ENCODE assay signal across 10 mouse cellular contexts in the genomic region with DNA sequence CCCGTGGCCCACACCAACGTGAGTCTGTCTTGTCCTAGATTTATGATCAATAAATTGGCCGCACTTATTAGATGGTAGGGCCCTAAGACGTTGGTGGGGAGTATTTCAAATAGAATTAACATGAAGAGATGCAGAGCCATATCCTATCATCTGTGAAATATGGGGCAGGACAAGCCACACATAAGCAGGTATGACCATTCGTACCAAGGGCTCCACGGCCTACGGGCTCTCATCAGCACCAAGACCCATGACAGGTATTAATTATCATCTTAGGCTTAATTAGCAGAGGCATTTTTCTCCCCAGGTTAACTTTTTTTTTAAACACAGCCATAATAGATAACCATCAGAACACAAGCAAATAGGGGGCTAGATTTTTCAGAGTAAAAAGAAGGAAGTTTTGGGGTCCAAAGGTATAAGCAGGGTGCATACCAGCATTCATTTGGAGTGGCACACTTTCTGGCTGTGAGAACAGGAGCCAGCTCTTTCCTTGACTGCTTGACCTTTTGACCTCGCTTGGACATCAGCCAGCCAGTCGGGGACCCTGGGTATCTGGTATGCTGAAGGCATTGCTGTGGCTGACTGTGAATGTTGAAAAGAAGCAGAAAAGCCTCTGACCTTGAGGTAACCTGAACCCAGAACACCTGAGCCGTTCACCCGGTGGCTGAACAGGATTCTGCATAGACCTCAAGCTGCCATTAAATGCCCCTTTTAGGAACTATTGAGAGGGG.
A peak's percentile ranks its signal among the peaks of the same experiment; 100 is the strongest.
DNase-seq lines count a peak whose midpoint lies in the region; ATAC-seq and TF ChIP-seq lines count a peak whose summit lies in the region.
"Had no signal": no experiment of that assay in that cellular context is flagged by ENCODE, and none has a peak within 500 bp of the region (broad histone marks: within the 10 kb centered on the region; RNA-seq: fewer than 3 reads in every experiment).

No protein-coding gene starts in this region.

- 72% methylated on average over 11 of the region's 11 CpGs for WGBS in forebrain, embryonic 12.5 days
- WGBS in forebrain, postnatal 0 days: 64% methylated on average over 11 of the region's 11 CpGs
- WGBS in embryonic facial prominence, embryonic 10.5 days: 54% methylated on average over 11 of the region's 11 CpGs
- 16% methylated on average over 11 of the region's 11 CpGs for WGBS in limb, embryonic 12.5 days

- no peak overlapping the region for H3K4me3 ChIP-seq in forebrain, embryonic 12.5 days (replicated peaks)
- H3K4me3 ChIP-seq in forebrain, postnatal 0 days (ENCODE audit: low read depth, low read length): no peak overlapping the region
- no peak overlapping the region for H3K4me3 ChIP-seq in embryonic facial prominence, embryonic 10.5 days
- no peak overlapping the region for H3K4me3 ChIP-seq in limb, embryonic 12.5 days (replicated peaks)
- H3K4me3 ChIP-seq: limb, embryonic 15.5 days had no signal

- H3K27me3 ChIP-seq in forebrain, embryonic 12.5 days: no peaks in the 10 kb centered on the region
- H3K27me3 ChIP-seq in forebrain, postnatal 0 days (ENCODE audit: insufficient read depth, low read length): no peaks in the 10 kb centered on the region
- no peaks in the 10 kb centered on the region for H3K27me3 ChIP-seq in embryonic facial prominence, embryonic 10.5 days (replicated peaks; ENCODE audit: low read depth, poor library complexity, severe bottlenecking)
- peaks cover 5% of the 10 kb centered on the region; the same call in 1 of the 2 replicates for H3K27me3 ChIP-seq in limb, embryonic 12.5 days
- H3K27me3 ChIP-seq: limb, embryonic 15.5 days had no signal

- H3K4me1 ChIP-seq in forebrain, embryonic 12.5 days: peaks cover 14% of the 10 kb centered on the region; the same call in 1 of the 2 replicates
- H3K4me1 ChIP-seq in forebrain, postnatal 0 days (ENCODE audit: insufficient read depth): peaks cover 5% of the 10 kb centered on the region; the same call in 1 of the 2 replicates
- peaks cover 28% of the 10 kb centered on the region for H3K4me1 ChIP-seq in embryonic facial prominence, embryonic 10.5 days
- H3K4me1 ChIP-seq in limb, embryonic 12.5 days (replicated peaks): peaks cover 38% of the 10 kb centered on the region

- H3K36me3 ChIP-seq in forebrain, embryonic 12.5 days (replicated peaks): no peaks in the 10 kb centered on the region
- H3K36me3 ChIP-seq in forebrain, postnatal 0 days (ENCODE audit: insufficient read depth): no peaks in the 10 kb centered on the region
- no peaks in the 10 kb centered on the region for H3K36me3 ChIP-seq in embryonic facial prominence, embryonic 10.5 days (replicated peaks)
- no peaks in the 10 kb centered on the region for H3K36me3 ChIP-seq in limb, embryonic 12.5 days
- H3K36me3 ChIP-seq: limb, embryonic 15.5 days had no signal

- no peak overlapping the region for H3K9ac ChIP-seq in forebrain, embryonic 12.5 days
- H3K9ac ChIP-seq in forebrain, postnatal 0 days: no peak overlapping the region
- no peak overlapping the region for H3K9ac ChIP-seq in limb, embryonic 12.5 days (replicated peaks)
- H3K9ac ChIP-seq: limb, embryonic 15.5 days had no signal

- ATAC-seq in forebrain, embryonic 12.5 days (ENCODE audit: low FRiP score): no peak
- ATAC-seq in forebrain, postnatal 0 days: no peak
- no peak for ATAC-seq in limb, embryonic 12.5 days (ENCODE audit: insufficient number of reproducible peaks, insufficient read depth, low FRiP score, low TSS enrichment, low read depth)
- no peak for ATAC-seq in erythroid progenitor cell, adult 5-6 weeks (replicated peaks; ENCODE audit: low FRiP score, poor library complexity, severe bottlenecking)

- H3K4me2 ChIP-seq in forebrain, embryonic 12.5 days: no peak overlapping the region
- no peak overlapping the region for H3K4me2 ChIP-seq in forebrain, postnatal 0 days (ENCODE audit: low read depth)
- H3K4me2 ChIP-seq in limb, embryonic 12.5 days: no peak overlapping the region
- H3K4me2 ChIP-seq: limb, embryonic 15.5 days had no signal

- H3K27ac ChIP-seq in forebrain, embryonic 12.5 days: 0 out of 2 replicates have a peak overlapping the region, but pooled peaks have one; percentile 19
- no peak overlapping the region for H3K27ac ChIP-seq in forebrain, postnatal 0 days (ENCODE audit: low read depth, low read length)
- no peak overlapping the region for H3K27ac ChIP-seq in embryonic facial prominence, embryonic 10.5 days (replicated peaks)
- peak overlapping the region; percentile 41; the same call in 1 of the 2 replicates for H3K27ac ChIP-seq in limb, embryonic 12.5 days
- H3K27ac ChIP-seq: limb, embryonic 15.5 days had no signal

- no peaks in the 10 kb centered on the region for H3K9me3 ChIP-seq in forebrain, embryonic 12.5 days
- H3K9me3 ChIP-seq in forebrain, postnatal 0 days (ENCODE audit: low read length): no peaks in the 10 kb centered on the region
- H3K9me3 ChIP-seq in embryonic facial prominence, embryonic 10.5 days: no peaks in the 10 kb centered on the region
- H3K9me3 ChIP-seq in limb, embryonic 12.5 days: no peaks in the 10 kb centered on the region
- H3K9me3 ChIP-seq: limb, embryonic 15.5 days had no signal

- no peak for DNase-seq in forebrain, postnatal 0 days
- DNase-seq in 3T3-L1 (ENCODE audit: low read depth, low spot score): peak; percentile 10
- DNase-seq in embryonic facial prominence, embryonic 10.5 days (ENCODE audit: low spot score): peak; percentile 35
- no peak for DNase-seq in retina, postnatal 1 day
- no peak for DNase-seq in B cell, adult 2 months
- DNase-seq: thymus, postnatal 4 days had no signal

- TF ChIP-seq CTCF in forebrain, postnatal 0 days (IDR thresholded peaks at IDR 0.05; ENCODE audit: low read depth): no peak

Comparison
In these comparisons a context has a peak if more than half of its experiments do, and no peak if none do; other contexts are left out.
1. H3K27ac ChIP-seq: peak in forebrain, embryonic 12.5 days (single experiment) and limb, embryonic 12.5 days (single experiment); none in forebrain, postnatal 0 days (single experiment) and embryonic facial prominence, embryonic 10.5 days (single experiment).
2. DNase-seq: peak in 3T3-L1 (single experiment) and embryonic facial prominence, embryonic 10.5 days (single experiment); none in forebrain, postnatal 0 days (single experiment), retina, postnatal 1 day (single experiment) and B cell, adult 2 months (0 of 2).